Mouse (Mus musculus): ENCODE data around the gene Nt5c2.

- TF ChIP-seq CTCF (IDR thresholded peaks at IDR 0.05; ENCODE audit: extremely low read depth, insufficient read depth, insufficient read length, insufficient replicate concordance) (no peak), POLR2A (IDR thresholded peaks at IDR 0.05; ENCODE audit: low read depth, low read length) (no peak)
Observed at GRCm38 (mm10) chr19:46968833-46969232, 46.1 kb downstream of the Nt5c2 start.

Data from spleen, adult 2 months (tissue).